Mouse (Mus musculus) urinary bladder, adult 2 months (tissue): ENCODE data around the gene Ptges2. TPM values are rescaled to one million over a fixed set of nuclear protein-coding genes. Genes with fewer than 3 reads are reported as not detected.

ENCODE experiments used
- DNase-seq: peaks from one replicate; pipeline ENCODE4 v3.0.0; 2022; ENCODE audit warnings: low spot score
- polyA plus RNA-seq: library from polyadenylated mRNA; depleted of rRNA; stranded (reverse); fragments of >200 nt; gene quantifications from 2 replicates; pipeline ENCODE4 v1.2.3, GENCODE M21; 2012; rRNA removed

Ptges2 gene
- polyA plus RNA-seq, 1 experiment: 32.5 TPM

DNA sequence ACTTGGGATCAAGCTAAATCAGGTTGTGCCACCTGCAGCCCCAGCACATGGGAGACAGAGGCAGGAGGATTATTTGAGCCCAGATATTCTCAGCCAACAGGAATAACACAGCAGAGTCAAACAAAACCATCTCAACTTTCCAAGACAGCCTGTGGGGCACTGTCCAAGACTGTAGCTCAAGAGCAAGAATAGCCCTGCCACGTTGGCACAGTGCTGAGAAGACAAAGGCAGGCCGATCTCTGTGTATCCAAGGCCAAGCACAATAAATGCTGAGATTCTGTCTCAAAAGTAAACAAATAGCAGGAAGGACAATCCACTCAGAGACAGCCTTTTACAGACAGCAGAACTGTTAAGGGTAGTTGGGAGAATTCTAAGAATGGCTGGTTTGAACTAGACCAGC lies 44.5 kb downstream of the Ptges2 start:
- DNase-seq: no peak

DNA sequence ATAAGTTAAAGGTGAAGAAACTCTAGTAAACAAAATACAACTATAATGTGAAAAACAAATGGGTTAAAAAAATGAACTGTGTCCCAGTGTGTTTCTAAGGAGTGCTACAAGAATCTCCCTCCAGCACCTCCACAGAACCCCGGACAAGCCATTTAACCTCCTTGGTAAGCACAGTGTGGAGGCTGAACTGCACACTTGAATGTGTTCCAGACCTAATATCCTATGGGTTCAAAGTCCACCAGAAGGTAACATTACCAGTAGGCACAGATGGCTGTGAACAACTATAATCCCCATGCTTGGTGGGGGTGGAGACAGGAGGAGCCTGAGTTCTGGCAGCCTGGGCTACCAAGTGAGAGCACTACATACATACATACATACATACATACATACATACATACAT lies 44.9 kb downstream of the Ptges2 start:
- no peak for DNase-seq

DNA sequence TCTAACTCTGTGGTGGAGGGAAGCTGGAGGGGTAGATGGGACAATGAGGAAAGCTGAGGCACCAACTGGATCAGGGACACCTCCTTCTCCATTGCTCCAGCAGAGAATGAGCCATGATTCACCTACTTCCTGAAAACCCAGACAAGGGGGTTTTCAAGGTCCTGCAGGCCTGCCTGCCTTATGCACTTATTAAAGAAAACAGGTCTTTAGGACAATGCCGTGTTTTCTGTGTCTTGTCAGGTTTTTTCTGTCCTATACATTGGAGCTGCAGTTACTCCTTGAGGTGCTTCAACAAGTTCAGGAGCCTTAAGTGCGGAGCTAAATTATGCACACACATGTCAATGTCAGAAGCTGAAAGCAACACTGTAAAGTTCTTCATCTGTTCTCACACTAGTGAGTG lies 45.9 kb downstream of the Ptges2 start:
- DNase-seq: no peak

DNA sequence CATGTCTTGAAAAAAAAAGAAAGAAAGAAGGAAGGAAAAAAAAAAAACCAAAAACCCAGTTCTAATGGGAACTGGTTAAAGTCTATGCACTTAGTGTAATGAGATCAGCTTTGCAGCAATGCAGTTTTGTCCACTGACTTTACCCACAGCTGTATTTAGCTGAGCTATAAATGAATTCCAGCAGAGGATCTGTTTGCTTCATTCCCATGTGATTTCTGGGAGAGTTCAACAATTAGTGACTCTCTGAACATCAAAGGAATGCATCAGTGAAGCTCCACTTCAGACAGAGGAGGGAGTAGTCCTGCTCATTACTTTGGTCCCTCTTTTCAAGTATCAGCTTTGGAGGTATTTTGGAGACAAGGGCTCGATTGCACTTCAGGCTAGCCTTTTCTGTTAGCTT lies 49.8 kb downstream of the Ptges2 start:
- no peak for DNase-seq

DNA sequence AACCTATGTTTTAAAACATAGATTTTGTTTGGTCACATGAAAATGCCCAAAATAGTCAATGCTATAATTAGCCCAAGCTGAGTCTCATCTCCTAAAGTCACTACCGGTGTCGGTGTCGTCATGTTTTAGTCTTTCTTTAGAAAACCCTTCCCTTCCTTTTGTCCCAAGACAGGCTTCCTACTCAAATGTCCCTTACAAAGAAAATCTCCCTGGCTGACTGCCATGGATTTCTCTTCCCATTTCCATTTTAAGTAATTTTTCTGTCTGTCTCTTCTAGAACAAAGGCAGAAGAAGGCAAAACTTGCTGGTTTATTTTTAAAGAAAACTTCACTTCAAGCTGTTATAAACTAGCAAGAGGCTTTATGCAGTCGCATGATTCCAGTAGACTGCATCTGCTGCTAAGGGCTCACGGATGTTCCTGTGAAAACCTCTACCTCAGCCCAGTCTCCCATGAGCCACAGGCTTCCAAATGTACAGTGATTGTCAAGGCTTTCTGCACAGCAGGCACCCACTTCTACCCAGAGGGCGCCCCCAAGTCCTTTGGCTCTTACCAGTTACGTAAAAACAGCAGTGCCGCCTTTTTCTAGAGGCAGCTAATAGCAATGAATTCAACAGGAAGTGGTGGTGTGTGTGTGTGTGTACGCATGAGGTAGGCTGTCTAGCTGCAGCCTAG lies 51.7 kb downstream of the Ptges2 start:
- no peak for DNase-seq

DNA sequence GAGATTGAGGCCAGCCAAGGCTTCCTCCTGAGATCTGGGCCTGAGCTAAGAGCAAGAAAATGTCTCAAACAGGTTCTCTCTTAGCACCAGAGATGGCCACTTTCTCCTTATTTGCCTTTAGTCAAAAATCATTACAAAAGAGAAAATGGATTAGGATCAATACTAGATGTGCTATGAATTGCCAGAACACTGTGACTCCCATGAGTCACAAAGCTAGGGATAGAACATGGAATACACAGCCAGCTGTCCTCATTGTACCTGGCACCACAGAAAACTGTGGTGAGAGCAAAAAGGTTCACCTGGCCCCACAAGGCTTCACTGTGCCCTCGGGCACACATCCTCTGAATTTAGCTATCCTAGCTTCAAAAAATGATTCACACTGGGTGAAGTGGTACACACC lies 52.8 kb downstream of the Ptges2 start:
- no peak for DNase-seq

DNA sequence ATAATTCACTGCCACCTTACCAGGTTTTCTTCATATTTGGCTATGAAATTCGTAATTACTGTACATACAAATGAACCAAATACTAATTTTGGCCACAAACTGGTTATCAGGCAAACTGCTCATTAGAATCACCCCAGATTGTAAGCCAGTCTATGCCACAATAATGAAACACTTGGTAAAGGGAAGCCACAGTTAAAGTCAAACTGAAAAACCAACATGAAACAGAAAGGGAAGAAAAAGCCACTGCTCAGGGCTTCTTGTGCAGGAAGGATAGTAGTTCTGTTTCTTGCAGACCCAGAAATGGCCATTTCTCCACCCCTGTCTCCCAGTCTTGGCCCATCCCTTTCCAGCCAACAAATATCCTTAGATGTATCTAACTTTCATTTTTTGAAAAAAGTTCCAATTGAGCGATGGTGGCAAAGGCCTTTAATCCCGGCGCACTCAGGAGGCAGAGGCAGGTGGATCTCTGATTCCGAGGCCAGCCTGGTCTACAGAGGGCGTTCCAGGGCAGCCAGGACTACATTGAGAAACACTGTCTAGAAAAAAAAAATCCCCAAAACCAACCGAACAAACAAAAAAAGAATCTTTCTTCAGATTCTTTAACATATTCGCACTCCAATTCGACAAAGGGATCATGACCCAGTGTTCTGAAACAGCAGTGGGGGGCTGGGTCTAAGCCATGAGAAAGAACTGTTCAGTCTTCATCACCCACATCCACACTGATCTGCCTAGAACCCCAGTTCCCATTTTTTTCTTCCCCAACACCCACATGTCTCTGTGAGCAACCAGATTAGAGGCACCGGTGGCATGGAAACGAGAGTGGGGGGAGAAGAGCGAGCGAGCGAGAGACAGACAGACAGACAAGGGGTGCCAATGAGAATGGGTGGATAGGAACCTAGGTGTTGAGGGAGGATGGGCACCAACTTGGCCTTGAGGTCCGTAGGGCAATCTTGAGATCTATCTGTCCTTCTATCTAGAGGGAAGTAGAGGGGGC lies 54.4 kb downstream of the Ptges2 start, which contains the start of gene Naif1:
Naif1 (plus strand) TSS at position 697 of the 994 bp plus-strand sequence.
- no peak for DNase-seq

DNA sequence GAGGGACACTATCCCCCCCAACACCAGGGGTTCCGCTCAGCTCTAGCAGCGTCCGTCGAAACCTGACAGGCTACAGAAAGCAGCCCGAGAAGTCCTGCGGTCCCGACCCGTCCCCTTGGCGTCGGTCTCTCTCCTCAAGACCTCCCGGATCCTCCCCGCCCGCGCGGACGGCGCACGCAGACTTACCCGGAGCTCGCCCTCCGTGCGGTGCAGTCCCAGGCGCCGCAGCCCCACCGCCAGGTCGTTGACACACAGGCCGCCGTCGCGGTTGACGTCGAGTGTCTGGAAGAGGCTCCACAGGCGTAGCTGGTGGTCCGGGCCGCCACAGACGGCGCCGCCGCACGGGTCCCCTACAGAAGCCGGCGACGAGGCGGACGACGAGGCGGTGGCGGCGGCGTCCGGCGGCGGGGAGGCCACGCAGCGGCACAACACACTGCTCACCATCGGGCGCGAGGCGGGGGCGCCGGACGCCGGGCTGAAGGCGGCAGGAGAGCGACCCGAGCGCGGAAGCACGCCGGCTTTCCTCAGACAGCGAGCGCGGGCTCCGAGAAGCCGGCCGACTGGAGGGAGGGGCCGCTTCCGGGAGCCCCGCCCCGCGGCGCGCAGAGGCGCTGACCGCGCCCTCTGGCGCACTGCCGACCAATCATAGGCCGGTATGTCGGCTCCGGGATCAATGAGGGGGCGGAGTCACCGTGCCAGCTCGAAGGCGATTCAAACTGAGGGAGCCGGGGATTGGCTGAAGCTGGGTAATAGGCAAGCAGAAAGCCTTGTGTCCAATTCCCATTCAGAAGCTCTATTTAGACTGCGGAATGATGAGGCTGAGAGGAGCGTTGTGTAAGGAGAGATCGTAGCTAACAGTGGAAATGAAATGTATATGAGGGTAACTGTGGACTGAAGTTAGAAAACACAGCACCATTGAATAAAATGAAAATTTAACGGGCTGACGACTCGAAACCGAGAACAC lies 55.5 kb downstream of the Ptges2 start, which contains the start of gene Slc25a25:
Slc25a25 (minus strand) TSS at position 565 of the 964 bp plus-strand sequence.
- DNase-seq: peak; percentile 95

DNA sequence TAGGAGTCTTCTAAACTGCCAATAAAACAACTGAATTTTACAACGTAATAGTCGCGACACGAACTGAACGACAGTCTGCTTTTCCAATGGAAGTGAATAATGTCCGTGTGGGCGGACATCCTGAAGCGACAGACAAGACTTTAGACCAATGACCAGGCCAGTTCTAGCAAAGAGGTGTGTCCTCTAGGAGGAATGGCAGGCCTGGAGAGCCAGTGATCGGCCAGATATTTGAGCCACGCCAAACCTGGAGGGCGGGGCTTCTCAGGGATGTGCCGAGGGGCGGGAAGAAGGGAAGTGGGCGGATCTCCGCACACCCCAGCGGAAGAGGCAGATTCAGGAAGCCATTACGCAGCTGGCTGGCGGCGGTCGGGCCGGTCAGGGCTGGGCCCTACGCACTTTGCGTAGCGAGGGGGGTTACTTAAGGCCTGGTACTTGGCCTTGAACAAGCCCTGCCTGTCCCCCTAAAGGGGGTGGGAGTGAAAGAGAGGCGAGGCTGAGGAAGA lies 56.2 kb downstream of the Ptges2 start:
- DNase-seq: peak; percentile 96

DNA sequence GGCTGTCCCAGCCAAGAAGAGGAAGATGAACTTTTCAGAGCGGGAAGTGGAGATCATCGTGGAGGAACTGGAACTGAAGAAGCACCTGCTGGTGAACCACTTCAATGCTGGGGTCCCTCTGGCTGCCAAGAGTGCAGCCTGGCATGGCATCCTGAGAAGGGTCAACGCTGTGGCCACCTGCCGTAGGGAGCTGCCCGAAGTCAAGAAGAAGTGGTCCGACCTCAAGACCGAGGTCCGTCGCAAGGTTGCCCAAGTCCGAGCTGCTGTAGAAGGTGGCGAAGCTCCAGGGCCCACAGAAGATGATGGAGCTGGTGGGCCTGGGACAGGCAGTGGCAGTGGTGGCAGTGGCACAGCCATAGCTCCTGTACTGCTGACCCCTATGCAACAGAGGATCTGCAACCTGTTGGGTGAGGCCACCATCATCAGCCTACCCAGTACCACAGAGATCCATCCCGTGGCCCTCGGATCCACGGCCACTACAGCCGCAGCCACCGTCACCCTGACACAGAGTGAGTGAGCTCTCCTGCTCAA lies 56.8 kb downstream of the Ptges2 start:
- peak; percentile 30 for DNase-seq

DNA sequence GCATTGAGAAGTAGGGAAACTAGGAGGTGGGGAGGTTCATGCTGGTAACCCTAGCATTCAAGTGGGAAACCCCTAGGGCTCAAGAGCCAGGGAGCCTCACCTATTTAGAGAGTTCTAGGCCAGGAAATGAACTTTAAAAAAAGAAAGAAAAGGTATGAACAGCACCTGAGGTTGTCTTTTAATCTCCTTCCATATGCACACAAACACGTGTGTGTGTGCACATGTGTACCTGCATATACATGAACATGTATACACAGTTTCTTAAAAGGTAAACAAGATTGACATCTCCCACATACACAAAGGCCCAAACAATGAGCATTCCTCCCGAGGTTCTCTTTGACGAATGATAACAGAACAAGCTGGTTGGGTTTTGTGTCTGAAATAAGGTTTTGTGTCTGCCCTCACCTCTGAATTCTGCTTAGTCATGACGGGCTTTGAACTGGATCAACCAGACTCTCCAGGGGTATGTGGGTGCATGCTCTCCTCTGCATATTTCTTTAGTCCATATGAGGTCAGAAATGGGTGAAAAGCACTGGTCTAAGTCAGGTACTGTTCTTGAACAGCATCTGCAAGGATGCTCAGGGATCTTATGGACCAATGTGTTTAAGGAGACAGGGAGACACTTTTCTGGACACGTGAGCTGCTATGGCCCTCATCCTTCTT lies 58.1 kb downstream of the Ptges2 start:
- DNase-seq: no peak

DNA sequence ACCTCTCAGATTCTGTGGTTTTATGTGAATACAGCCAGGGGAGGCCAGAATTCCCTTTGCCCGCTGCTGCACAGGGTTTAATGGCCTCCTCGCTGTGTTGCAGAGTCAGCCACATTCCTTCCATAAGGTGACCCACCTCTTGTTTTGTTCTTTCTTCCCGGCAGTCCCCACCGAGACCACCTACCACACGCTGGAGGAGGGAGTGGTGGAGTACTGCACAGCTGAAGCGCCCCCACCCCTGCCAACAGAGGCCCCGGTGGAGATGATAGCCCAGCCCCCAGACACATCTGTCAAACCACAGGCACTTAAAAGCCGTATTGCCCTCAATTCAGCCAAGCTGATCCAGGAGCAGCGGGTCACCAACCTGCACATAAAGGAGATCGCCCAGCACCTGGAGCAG lies 58.9 kb downstream of the Ptges2 start:
- DNase-seq: no peak

DNA sequence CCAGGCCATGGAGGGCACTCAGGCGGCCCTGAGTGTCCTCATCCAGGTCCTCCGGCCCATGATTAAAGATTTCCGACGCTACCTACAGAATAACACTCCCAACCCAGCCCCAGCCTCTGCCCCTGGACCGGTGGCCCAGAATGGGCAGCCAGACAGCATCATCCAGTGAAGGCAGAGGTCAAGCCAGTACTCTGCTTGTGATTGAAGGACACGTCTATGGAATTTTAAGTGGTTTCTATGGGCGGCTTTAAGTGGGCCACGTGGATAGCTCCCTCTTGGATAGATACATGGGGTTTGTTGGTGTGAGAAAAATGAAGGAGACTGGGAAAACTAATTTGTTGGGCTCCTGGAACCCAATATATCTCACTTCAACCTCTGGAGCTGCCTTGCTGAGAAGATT lies 59.4 kb downstream of the Ptges2 start:
- no peak for DNase-seq

Other genes starting within 250 kb of the Ptges2 start
- 34.1 and 53.6 TPM in 2 replicates for gene Prrc2b, start 244.8 kb upstream of the Ptges2 start, polyA plus RNA-seq
- gene Pomt1, start 159.3 kb upstream of the Ptges2 start, polyA plus RNA-seq: 14.8 and 16.3 TPM in 2 replicates
- gene Uck1, start 135.7 kb upstream of the Ptges2 start, polyA plus RNA-seq: 54.3 and 70.5 TPM in 2 replicates
- gene Golga2, start 108.5 kb upstream of the Ptges2 start, polyA plus RNA-seq: 50.8 and 55.4 TPM in 2 replicates
- gene Swi5, start 107.8 kb upstream of the Ptges2 start, polyA plus RNA-seq: 248 TPM in 2 replicates
- 120 and 125 TPM in 2 replicates for gene Ciz1, start 43.6 kb upstream of the Ptges2 start, polyA plus RNA-seq
- 99.6 and 113 TPM in 2 replicates for gene Dnm1, start 42.6 kb upstream of the Ptges2 start, polyA plus RNA-seq
- gene 1110008P14Rik, start 14.0 kb upstream of the Ptges2 start, polyA plus RNA-seq: 101 and 129 TPM in 2 replicates
- gene Lcn2, start 7.6 kb upstream of the Ptges2 start, polyA plus RNA-seq: 3.0 and 3.2 TPM in 2 replicates
- 4.5 and 4.7 TPM in 2 replicates for gene Naif1, start 54.6 kb downstream of the Ptges2 start, polyA plus RNA-seq
- gene Slc25a25, start 55.5 kb downstream of the Ptges2 start, polyA plus RNA-seq: 14.7 and 18.8 TPM in 2 replicates
- 17.1 and 25.9 TPM in 2 replicates for gene Fam102a, start 139.4 kb downstream of the Ptges2 start, polyA plus RNA-seq
- gene Dpm2, start 175.0 kb downstream of the Ptges2 start, polyA plus RNA-seq: 88.5 and 117 TPM in 2 replicates
- 0.08 TPM in 1 of 2 replicates, not detected in the other for gene Pip5kl1, start 178.9 kb downstream of the Ptges2 start, polyA plus RNA-seq
- gene 9430097D07Rik, start 179.8 kb downstream of the Ptges2 start, polyA plus RNA-seq: 0.07 TPM in 1 of 2 replicates, not detected in the other
- gene St6galnac4, start 191.2 kb downstream of the Ptges2 start, polyA plus RNA-seq: 13.3 and 16.1 TPM in 2 replicates
- 20.8 and 33.1 TPM in 2 replicates for gene St6galnac6, start 203.8 kb downstream of the Ptges2 start, polyA plus RNA-seq
- gene Ak1, start 225.9 kb downstream of the Ptges2 start, polyA plus RNA-seq: 43.8 and 59.1 TPM in 2 replicates